Mouse (Mus musculus): ENCODE measurements around the gene R3hcc1l.

DNA sequence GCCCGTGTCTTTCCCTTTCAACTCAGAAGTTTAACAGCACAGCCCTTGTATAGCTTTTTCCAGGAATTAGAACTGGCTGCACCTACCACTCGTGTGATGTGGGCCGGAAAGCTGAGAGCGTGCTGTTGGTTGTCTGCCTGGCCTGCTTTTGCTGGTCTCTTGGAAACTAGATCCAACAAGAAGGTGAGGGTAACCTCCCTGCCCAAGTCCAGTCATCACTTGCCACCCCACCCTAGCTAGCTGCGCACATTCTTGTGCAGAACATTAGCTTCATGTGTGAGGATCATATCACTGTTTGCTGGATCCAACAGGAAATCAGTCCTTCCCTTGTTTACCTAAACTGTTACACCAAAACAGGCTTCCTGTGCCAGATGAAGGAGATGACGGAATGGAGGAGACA is 74.9 kb downstream of the R3hcc1l start:
- TF ChIP-seq POLR2A (IDR thresholded peaks at IDR 0.05; ENCODE audit: borderline replicate concordance, insufficient read depth, low read length) (no peak), CTCF (IDR thresholded peaks at IDR 0.05; ENCODE audit: borderline replicate concordance, insufficient read depth, low read depth, low read length) (no peak)
